Mouse (Mus musculus) MEL (cell line): ENCODE data around the gene Colgalt2. TPM values are rescaled to one million over a fixed set of nuclear protein-coding genes. Genes with fewer than 3 reads are reported as not detected.

Experiments
- DNase-seq: peaks from one replicate; pipeline ENCODE4 v3.0.0; 2011; ENCODE audit warnings: low read depth, low spot score
- H3K27ac ChIP-seq: 2 replicates; pipeline ENCODE4 v1.5.1; 2012; ENCODE audit warnings: low read depth, mild to moderate bottlenecking, control low read depth, low read length, moderate library complexity; ENCODE audit not compliant: control insufficient read depth
- H3K27me3 ChIP-seq, 2 experiments: fragments of 150-350 bp in 1 of 2; sonication (generic) in 1 of 2; 2 replicates each; pipeline ENCODE4 v1.6.1; 2012; ENCODE audit warnings: low read length in 2 of 2, mild to moderate bottlenecking in 2 of 2, improper control_type of control experiment in 1 of 2, moderate library complexity in 1 of 2; ENCODE audit not compliant: insufficient read depth in 2 of 2, control insufficient read depth in 1 of 2
- H3K36me3 ChIP-seq, 2 experiments: 2 replicates each; pipeline ENCODE4 v1.6.1; 2012 to 2014; ENCODE audit warnings: low read length in 2 of 2, improper control_type of control experiment in 1 of 2, inconsistent platforms in 1 of 2, mild to moderate bottlenecking in 1 of 2; ENCODE audit not compliant: insufficient read depth in 2 of 2, control insufficient read depth in 1 of 2
- H3K4me1 ChIP-seq, 2 experiments: fragments of 150-350 bp in 1 of 2; sonication (generic) in 1 of 2; 2 replicates each; pipeline ENCODE4 v1.6.1; 2012; ENCODE audit warnings: low read length in 2 of 2, improper control_type of control experiment in 1 of 2, mild to moderate bottlenecking in 1 of 2; ENCODE audit not compliant: insufficient read depth in 2 of 2, control insufficient read depth in 1 of 2
- H3K4me3 ChIP-seq, 2 experiments: fragments of 150-350 bp in 1 of 2; sonication (generic) in 1 of 2; 2 replicates each; pipeline ENCODE4 v1.5.1; 2012; ENCODE audit warnings: low read depth in 2 of 2, low read length in 2 of 2, mild to moderate bottlenecking in 2 of 2, moderate library complexity in 2 of 2, control low read depth in 1 of 2, improper control_type of control experiment in 1 of 2; ENCODE audit not compliant: control insufficient read depth in 1 of 2, insufficient read depth in 1 of 2
- H3K79me2 ChIP-seq: 2 replicates; pipeline ENCODE4 v1.6.1; 2012; ENCODE audit warnings: mild to moderate bottlenecking, low read length, moderate library complexity; ENCODE audit not compliant: control insufficient read depth, poor library complexity, insufficient read depth
- H3K9ac ChIP-seq: 2 replicates; pipeline ENCODE4 v1.6.1; 2012; ENCODE audit warnings: low read depth, mild to moderate bottlenecking, control low read depth, low read length, moderate library complexity; ENCODE audit not compliant: control insufficient read depth, poor library complexity, severe bottlenecking
- H3K9me3 ChIP-seq: fragments of 150-350 bp; sonication (generic); replicated peaks from 2 replicates; pipeline ENCODE4 v1.6.1; 2012; ENCODE audit warnings: mild to moderate bottlenecking, low read length, improper control_type of control experiment, moderate library complexity; ENCODE audit not compliant: insufficient read depth
- E2F4 ChIP-seq: IDR thresholded peaks from 2 replicates; pipeline ENCODE4 v1.6.1; 2011; ENCODE audit warnings: low read depth, low read length, improper control_type of control experiment, borderline replicate concordance
- ELF1 ChIP-seq: IDR thresholded peaks from 2 replicates; pipeline ENCODE4 v1.6.1; 2014; ENCODE audit warnings: low read depth, mild to moderate bottlenecking, inconsistent platforms, low read length, improper control_type of control experiment, moderate library complexity
- EP300 ChIP-seq, 2 experiments: IDR thresholded peaks; 2 replicates each; pipeline ENCODE4 v1.6.1; 2011; ENCODE audit warnings: improper control_type of control experiment in 2 of 2, low read length in 2 of 2, low read depth in 1 of 2, mild to moderate bottlenecking in 1 of 2
- ETS1 ChIP-seq: IDR thresholded peaks from 2 replicates; pipeline ENCODE4 v1.6.1; 2012; ENCODE audit warnings: low read depth, mild to moderate bottlenecking, inconsistent platforms, low read length, improper control_type of control experiment, moderate library complexity
- MAFK ChIP-seq: IDR thresholded peaks from 2 replicates; pipeline ENCODE4 v1.6.1; 2011; ENCODE audit warnings: low read depth, mild to moderate bottlenecking, low read length, improper control_type of control experiment, borderline replicate concordance
- MEF2A ChIP-seq: IDR thresholded peaks from 2 replicates; pipeline ENCODE4 v1.6.1; 2014; ENCODE audit warnings: low read depth, mild to moderate bottlenecking, inconsistent platforms, low read length, improper control_type of control experiment; ENCODE audit not compliant: poor library complexity, insufficient replicate concordance, severe bottlenecking; ENCODE audit errors: extremely low read depth
- MXI1 ChIP-seq: IDR thresholded peaks from 2 replicates; pipeline ENCODE4 v1.6.1; 2011; ENCODE audit warnings: mild to moderate bottlenecking, low read depth, low read length, improper control_type of control experiment
- MYB ChIP-seq: IDR thresholded peaks from 2 replicates; pipeline ENCODE4 v1.6.1; 2011; ENCODE audit warnings: mild to moderate bottlenecking, low read depth, low read length, improper control_type of control experiment
- MYC ChIP-seq: IDR thresholded peaks from 2 replicates; pipeline ENCODE4 v1.6.1; 2011; ENCODE audit warnings: low read depth, mild to moderate bottlenecking, low read length, improper control_type of control experiment, moderate library complexity
- NELFE ChIP-seq: IDR thresholded peaks from 2 replicates; pipeline ENCODE4 v1.6.1; 2011; ENCODE audit warnings: low read depth, low read length, improper control_type of control experiment
- POLR2AphosphoS2 ChIP-seq: IDR thresholded peaks from 2 replicates; pipeline ENCODE4 v1.6.1; 2011; ENCODE audit warnings: low read length, improper control_type of control experiment
- SIN3A ChIP-seq: IDR thresholded peaks from 2 replicates; pipeline ENCODE4 v1.6.1; 2012; ENCODE audit warnings: low read length, improper control_type of control experiment, inconsistent platforms
- TAL1 ChIP-seq: IDR thresholded peaks from 2 replicates; pipeline ENCODE4 v1.6.1; 2012; ENCODE audit warnings: mild to moderate bottlenecking, inconsistent platforms, low read length, moderate library complexity, mixed read lengths
- TCF12 ChIP-seq: IDR thresholded peaks from 2 replicates; pipeline ENCODE4 v1.6.1; 2014; ENCODE audit warnings: low read depth, mild to moderate bottlenecking, inconsistent platforms, low read length, improper control_type of control experiment, moderate library complexity
- UBTF ChIP-seq: IDR thresholded peaks from 2 replicates; pipeline ENCODE4 v1.6.1; 2012; ENCODE audit warnings: low read depth, mild to moderate bottlenecking, inconsistent platforms, low read length, improper control_type of control experiment, moderate library complexity, borderline replicate concordance; ENCODE audit not compliant: insufficient read depth
- USF1 ChIP-seq: IDR thresholded peaks from 2 replicates; pipeline ENCODE4 v1.6.1; 2014; ENCODE audit warnings: low read depth, mild to moderate bottlenecking, inconsistent platforms, low read length, improper control_type of control experiment, moderate library complexity
- ZMIZ1 ChIP-seq: IDR thresholded peaks from 2 replicates; pipeline ENCODE4 v1.6.1; 2012; ENCODE audit warnings: low read depth, mild to moderate bottlenecking, inconsistent platforms, low read length, improper control_type of control experiment, moderate library complexity
- polyA plus RNA-seq, 2 experiments: library from polyadenylated mRNA; stranded (reverse) in 1 of 2; unstranded in 1 of 2; fragments of >175 nt in 1 of 2; fragments of >200 nt in 1 of 2; gene quantifications; 2 replicates each; pipeline versions ENCODE4 v1.2.1 to v1.2.4; 2012; ENCODE audit warnings: low replicate concordance in 2 of 2, low read depth in 1 of 2; ENCODE audit not compliant: insufficient read length in 2 of 2, insufficient read depth in 1 of 2, missing spikeins in 1 of 2
- total RNA-seq: library from RNA; depleted of rRNA; stranded (reverse); fragments of 300-350 nt; gene quantifications from 2 replicates; pipeline ENCODE4 v1.2.3, GENCODE M21; 2012

Colgalt2 gene
- total and polyA plus RNA-seq, 3 experiments: not detected

- TF ChIP-seq MEF2A: no peak
- no peaks in the 10 kb centered on the region for H3K79me2 ChIP-seq
- H3K4me1 ChIP-seq: no peaks in the 10 kb centered on the region
- H3K9ac ChIP-seq: no peak overlapping the region
- no peak overlapping the region for H3K4me3 ChIP-seq
- no peak overlapping the region for H3K27ac ChIP-seq
- no peaks in the 10 kb centered on the region for H3K9me3 ChIP-seq
- H3K27me3 ChIP-seq: peaks cover 15 to 19% of the 10 kb centered on the region in 2 experiments
- H3K36me3 ChIP-seq: no peaks in the 10 kb centered on the region
- DNase-seq: no peak
Measured at GRCm38 (mm10) chr1:152490842-152491241, 91.2 kb downstream of the Colgalt2 start.

GRCm38 (mm10) chr1:152492258-152492657, 92.6 kb downstream of the Colgalt2 start:
- Histone ChIP-seq H3K27me3 (peaks cover 16 to 20% of the 10 kb centered on the region in 2 experiments), H3K9me3 (no peaks in the 10 kb centered on the region), H3K79me2 (no peaks in the 10 kb centered on the region)
- DNase-seq: no peak
- TF ChIP-seq TCF12 (no peak), EP300 (IDR thresholded peaks at IDR 0.05; ENCODE audit: low read depth in 1 of 2, low read length in 2 of 2) (no peak), MEF2A (no peak), NELFE (no peak), MAFK (no peak), ZMIZ1 (no peak), USF1 (no peak), ETS1 (no peak), ELF1 (no peak), MYB (no peak), E2F4 (no peak), TAL1 (no peak), POLR2AphosphoS2 (no peak), MYC (no peak), UBTF (no peak), MXI1 (no peak), SIN3A (no peak)
- TF ChIP-seq, all 39 proteins: peak for 0
- Histone ChIP-seq H3K36me3 (no peaks in the 10 kb centered on the region), H3K4me3 (no peak overlapping the region), H3K9ac (no peak overlapping the region), H3K27ac (no peak overlapping the region), H3K4me1 (no peaks in the 10 kb centered on the region)
